13 mouse cellular contexts compared by ENCODE assay signal in the genomic region with DNA sequence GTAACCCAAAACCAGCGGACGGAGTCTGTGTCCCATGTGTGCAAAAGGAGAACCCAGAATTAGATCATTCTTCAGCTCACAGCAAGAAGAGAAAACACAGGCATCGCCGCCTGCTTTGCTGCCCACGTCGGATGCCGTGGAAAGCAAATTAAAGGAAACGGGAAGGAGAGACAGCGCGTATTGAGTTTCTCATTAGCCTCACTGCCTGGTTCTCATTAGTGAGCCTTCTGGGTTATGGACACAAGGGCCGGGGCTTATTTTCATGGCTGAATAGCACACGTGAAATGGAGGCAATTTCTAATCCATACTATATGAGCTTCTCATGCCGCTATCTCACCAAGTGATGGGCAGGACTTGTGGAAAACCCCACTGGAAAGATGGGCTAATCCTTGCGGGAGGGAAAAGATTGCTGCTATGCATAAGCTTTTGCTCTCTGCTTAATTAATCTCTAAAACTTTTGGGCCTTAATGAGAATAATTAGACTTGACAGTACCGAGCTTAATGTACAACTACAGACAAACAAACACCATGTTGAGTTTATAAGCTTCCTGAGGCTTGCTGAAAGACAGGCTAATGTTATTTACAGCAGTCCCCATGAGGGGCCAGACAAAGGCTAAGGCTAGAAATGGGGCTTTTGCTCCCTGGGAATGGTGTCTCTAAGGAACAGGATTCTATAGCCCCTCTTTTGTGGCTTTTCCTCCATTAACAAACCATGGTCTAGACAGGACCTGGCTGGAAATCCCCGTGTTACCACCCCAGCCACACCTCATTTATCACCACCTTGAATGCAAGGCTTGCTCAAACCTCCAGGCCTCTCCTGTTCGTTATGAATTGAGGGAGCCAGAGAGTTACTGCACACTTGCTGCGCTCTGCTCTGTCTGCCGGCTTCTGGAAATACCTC.
A peak's percentile ranks its signal among the peaks of the same experiment; 100 is the strongest.
DNase-seq lines count a peak whose midpoint lies in the region; ATAC-seq and TF ChIP-seq lines count a peak whose summit lies in the region.
"Had no signal": no experiment of that assay in that cellular context is flagged by ENCODE, and none has a peak within 500 bp of the region (broad histone marks: within the 10 kb centered on the region; RNA-seq: fewer than 3 reads in every experiment).

No protein-coding gene starts in this region.

- WGBS in forebrain, embryonic 10.5 days = 52% methylated on average over 19 of the region's 19 CpGs
- WGBS in forebrain, postnatal 0 days = 32% methylated on average over 19 of the region's 19 CpGs
- WGBS in embryonic facial prominence, embryonic 10.5 days = 48% methylated on average over 19 of the region's 19 CpGs
- 48% methylated on average over 19 of the region's 19 CpGs for WGBS in hindbrain, embryonic 15.5 days
- WGBS in neural tube, embryonic 12.5 days = 35% methylated on average over 19 of the region's 19 CpGs
- 94% methylated on average over 19 of the region's 19 CpGs for WGBS in heart, adult 2 months

- H3K4me3 ChIP-seq in forebrain, embryonic 10.5 days = no peak overlapping the region
- H3K4me3 ChIP-seq in forebrain, postnatal 0 days (ENCODE audit: low read depth, low read length) = no peak overlapping the region
- no peak overlapping the region for H3K4me3 ChIP-seq in embryonic facial prominence, embryonic 10.5 days
- H3K4me3 ChIP-seq in hindbrain, embryonic 15.5 days = no peak overlapping the region
- no peak overlapping the region for H3K4me3 ChIP-seq in neural tube, embryonic 12.5 days
- no peak overlapping the region for H3K4me3 ChIP-seq in heart, adult 2 months
- H3K4me3 ChIP-seq: megakaryocyte, embryonic 14.5 days had no signal

- H3K36me3 ChIP-seq in forebrain, embryonic 10.5 days (replicated peaks) = peaks cover 3% of the 10 kb centered on the region; the same call in 1 of the 2 replicates
- no peaks in the 10 kb centered on the region for H3K36me3 ChIP-seq in forebrain, postnatal 0 days (ENCODE audit: insufficient read depth)
- peaks cover 5% of the 10 kb centered on the region; the same call in 1 of the 2 replicates for H3K36me3 ChIP-seq in embryonic facial prominence, embryonic 10.5 days (replicated peaks)
- H3K36me3 ChIP-seq in hindbrain, embryonic 15.5 days = no peaks in the 10 kb centered on the region
- H3K36me3 ChIP-seq in neural tube, embryonic 12.5 days = no peaks in the 10 kb centered on the region
- no peaks in the 10 kb centered on the region for H3K36me3 ChIP-seq in heart, adult 2 months (ENCODE audit: control insufficient read depth, insufficient read depth, low read length)

- no peak overlapping the region for H3K4me2 ChIP-seq in forebrain, postnatal 0 days (ENCODE audit: low read depth)
- H3K4me2 ChIP-seq in hindbrain, embryonic 15.5 days = no peak overlapping the region
- H3K4me2 ChIP-seq in neural tube, embryonic 12.5 days (replicated peaks) = no peak overlapping the region

- no peak for TF ChIP-seq CTCF in forebrain, postnatal 0 days (IDR thresholded peaks at IDR 0.05; ENCODE audit: low read depth)
- no peak for TF ChIP-seq CTCF in heart, adult 2 months (IDR thresholded peaks at IDR 0.05)

- TF ChIP-seq POLR2A in heart, adult 2 months (IDR thresholded peaks at IDR 0.05; ENCODE audit: insufficient read depth, low read depth, low read length) = no peak

- peaks cover 12% of the 10 kb centered on the region for H3K9me3 ChIP-seq in forebrain, embryonic 10.5 days
- H3K9me3 ChIP-seq in forebrain, postnatal 0 days (ENCODE audit: low read length) = no peaks in the 10 kb centered on the region
- H3K9me3 ChIP-seq in embryonic facial prominence, embryonic 10.5 days = peaks cover 8% of the 10 kb centered on the region; the same call in 1 of the 2 replicates
- H3K9me3 ChIP-seq in hindbrain, embryonic 15.5 days = no peaks in the 10 kb centered on the region
- H3K9me3 ChIP-seq in neural tube, embryonic 12.5 days = no peaks in the 10 kb centered on the region

- DNase-seq in forebrain, embryonic 10.5 days (ENCODE audit: extremely low spot score, low spot score) = peak; percentile 42
- DNase-seq in forebrain, postnatal 0 days = no peak
- DNase-seq in embryonic facial prominence, embryonic 10.5 days (ENCODE audit: low spot score) = peak; percentile 77
- no peak for DNase-seq in heart, adult 9 months (ENCODE audit: low spot score in 2 of 2)
- no peak for DNase-seq in ovary, postnatal 10 days (ENCODE audit: low spot score)
- no peak for DNase-seq in heart, adult 2 months
- DNase-seq: adrenal gland, postnatal 14 days; kidney, postnatal 14 days; lung, adult 18-20 months had no signal

- no peak for ATAC-seq in forebrain, postnatal 0 days
- peak; percentile 61; the same call in 1 of the 2 replicates for ATAC-seq in hindbrain, embryonic 15.5 days (ENCODE audit: low FRiP score, low read depth)
- ATAC-seq in neural tube, embryonic 12.5 days (ENCODE audit: low FRiP score, low read depth) = peak; percentile 73

- no peak overlapping the region for H3K9ac ChIP-seq in forebrain, postnatal 0 days
- no peak overlapping the region for H3K9ac ChIP-seq in hindbrain, embryonic 15.5 days
- no peak overlapping the region for H3K9ac ChIP-seq in neural tube, embryonic 12.5 days
- H3K9ac ChIP-seq in heart, adult 2 months (ENCODE audit: low read depth, low read length) = no peak overlapping the region

- no peaks in the 10 kb centered on the region for H3K79me2 ChIP-seq in heart, adult 2 months (replicated peaks; ENCODE audit: control insufficient read depth, insufficient read depth, low read length)

- peak overlapping the region; percentile 86 for H3K27ac ChIP-seq in forebrain, embryonic 10.5 days
- no peak overlapping the region for H3K27ac ChIP-seq in forebrain, postnatal 0 days (ENCODE audit: low read depth, low read length)
- H3K27ac ChIP-seq in embryonic facial prominence, embryonic 10.5 days (replicated peaks) = peak overlapping the region; percentile 83
- peak overlapping the region; percentile 47 for H3K27ac ChIP-seq in hindbrain, embryonic 15.5 days (replicated peaks)
- no peak overlapping the region for H3K27ac ChIP-seq in neural tube, embryonic 12.5 days
- no peak overlapping the region for H3K27ac ChIP-seq in heart, adult 2 months
- H3K27ac ChIP-seq: stomach, postnatal 0 days had no signal

- H3K27me3 ChIP-seq in forebrain, embryonic 10.5 days (ENCODE audit: poor library complexity, severe bottlenecking) = peaks cover 4% of the 10 kb centered on the region
- no peaks in the 10 kb centered on the region for H3K27me3 ChIP-seq in forebrain, postnatal 0 days (ENCODE audit: insufficient read depth, low read length)
- H3K27me3 ChIP-seq in embryonic facial prominence, embryonic 10.5 days (replicated peaks; ENCODE audit: low read depth, poor library complexity, severe bottlenecking) = no peaks in the 10 kb centered on the region
- no peaks in the 10 kb centered on the region for H3K27me3 ChIP-seq in hindbrain, embryonic 15.5 days
- no peaks in the 10 kb centered on the region for H3K27me3 ChIP-seq in neural tube, embryonic 12.5 days (replicated peaks)
- H3K27me3 ChIP-seq in heart, adult 2 months (ENCODE audit: control insufficient read depth, insufficient read depth, low read length) = no peaks in the 10 kb centered on the region

- intact Hi-C loops in heart, adult 2 months (cut with DNase I) = no loop called here

- no peak for TF ChIP-seq EP300 in heart, adult 2 months (IDR thresholded peaks at IDR 0.05; ENCODE audit: insufficient read depth, low read depth, low read length)

- peaks cover 48% of the 10 kb centered on the region for H3K4me1 ChIP-seq in forebrain, embryonic 10.5 days
- H3K4me1 ChIP-seq in forebrain, postnatal 0 days (ENCODE audit: insufficient read depth) = no peaks in the 10 kb centered on the region
- peaks cover 27% of the 10 kb centered on the region for H3K4me1 ChIP-seq in embryonic facial prominence, embryonic 10.5 days
- peaks cover 13% of the 10 kb centered on the region for H3K4me1 ChIP-seq in hindbrain, embryonic 15.5 days (replicated peaks)
- peaks cover 18% of the 10 kb centered on the region for H3K4me1 ChIP-seq in neural tube, embryonic 12.5 days
- no peaks in the 10 kb centered on the region; the same call in 1 of the 2 replicates for H3K4me1 ChIP-seq in heart, adult 2 months (ENCODE audit: control insufficient read depth, insufficient read depth, low read length)
- H3K4me1 ChIP-seq: megakaryocyte, embryonic 14.5 days had no signal

Comparison
In these comparisons a context has a peak if more than half of its experiments do, and no peak if none do; other contexts are left out.
1. DNase-seq: peak in forebrain, embryonic 10.5 days (single experiment) and embryonic facial prominence, embryonic 10.5 days (single experiment); none in forebrain, postnatal 0 days (single experiment), heart, adult 9 months (0 of 2), ovary, postnatal 10 days (single experiment) and heart, adult 2 months (0 of 2).
2. H3K27ac ChIP-seq: peak in forebrain, embryonic 10.5 days (single experiment), embryonic facial prominence, embryonic 10.5 days (single experiment) and hindbrain, embryonic 15.5 days (single experiment); none in forebrain, postnatal 0 days (single experiment), neural tube, embryonic 12.5 days (single experiment) and heart, adult 2 months (single experiment).